Mouse (Mus musculus) heart, adult 11 months (tissue): ENCODE data around the gene Epb42.

Experiments used
- DNase-seq: peaks from one replicate; pipeline ENCODE4 v3.0.0; 2022

The Epb42 gene

DNA sequence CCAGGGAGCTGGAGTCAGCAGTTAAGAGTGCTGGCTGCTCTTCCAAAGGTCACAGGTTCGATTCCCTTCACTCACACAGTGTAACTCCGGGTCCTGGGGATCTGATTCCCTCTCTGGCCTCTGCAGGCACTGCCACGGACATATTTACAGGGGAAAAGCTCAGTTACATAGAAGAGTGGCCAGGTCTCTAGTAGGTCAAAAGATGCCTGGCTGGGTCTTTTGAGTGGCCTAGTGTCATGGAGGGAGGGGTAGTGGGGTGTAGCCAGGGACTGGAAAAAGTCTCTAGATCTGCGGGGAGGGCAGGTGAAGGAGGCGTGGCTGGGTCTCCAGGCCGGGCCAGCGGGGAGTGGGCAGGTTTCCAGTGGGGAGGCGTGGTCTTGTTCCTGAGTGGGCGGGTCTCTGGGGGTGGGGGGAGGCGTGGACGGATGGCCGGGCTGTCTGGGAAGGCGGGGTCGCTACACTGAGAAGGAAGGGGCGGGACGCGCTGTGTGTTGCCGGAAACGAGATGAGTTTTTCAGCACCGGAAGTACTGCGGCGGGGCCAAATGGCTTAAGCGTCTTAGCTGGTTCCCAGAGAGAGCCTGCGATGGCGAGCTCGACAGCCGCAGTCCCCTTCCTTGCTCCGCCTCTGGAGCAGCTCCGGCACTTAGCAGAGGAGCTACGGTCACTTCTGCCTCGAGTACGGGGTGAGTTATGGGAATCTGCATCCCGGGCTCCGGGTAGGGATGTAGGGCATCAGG is 28.8 kb downstream of the Epb42 start, which contains the start of gene Ccndbp1:
TSS of gene Ccndbp1 (plus strand) at position 479 of the 739 bp plus-strand sequence.
- DNase-seq = peak; percentile 99

DNA sequence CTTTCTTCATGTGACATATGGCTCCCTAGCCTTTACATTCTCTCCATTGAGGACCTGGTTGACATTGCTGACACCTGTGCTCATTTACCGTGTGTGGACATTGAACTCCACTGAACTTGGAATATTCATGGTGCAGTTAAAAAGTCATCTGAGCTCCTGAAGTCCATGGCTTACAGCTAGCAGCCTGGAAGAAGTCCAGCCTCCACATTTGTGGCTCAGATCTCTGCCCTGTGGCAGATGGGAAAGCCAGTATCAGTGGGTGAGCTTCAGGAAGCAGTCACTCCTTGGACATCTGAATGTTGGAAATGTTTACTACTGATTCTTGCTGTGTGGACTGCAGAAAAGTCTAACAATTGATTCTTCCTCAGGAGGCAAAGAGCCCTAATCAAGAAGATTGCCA is 29.9 kb downstream of the Epb42 start:
- peak; percentile 78 for DNase-seq

DNA sequence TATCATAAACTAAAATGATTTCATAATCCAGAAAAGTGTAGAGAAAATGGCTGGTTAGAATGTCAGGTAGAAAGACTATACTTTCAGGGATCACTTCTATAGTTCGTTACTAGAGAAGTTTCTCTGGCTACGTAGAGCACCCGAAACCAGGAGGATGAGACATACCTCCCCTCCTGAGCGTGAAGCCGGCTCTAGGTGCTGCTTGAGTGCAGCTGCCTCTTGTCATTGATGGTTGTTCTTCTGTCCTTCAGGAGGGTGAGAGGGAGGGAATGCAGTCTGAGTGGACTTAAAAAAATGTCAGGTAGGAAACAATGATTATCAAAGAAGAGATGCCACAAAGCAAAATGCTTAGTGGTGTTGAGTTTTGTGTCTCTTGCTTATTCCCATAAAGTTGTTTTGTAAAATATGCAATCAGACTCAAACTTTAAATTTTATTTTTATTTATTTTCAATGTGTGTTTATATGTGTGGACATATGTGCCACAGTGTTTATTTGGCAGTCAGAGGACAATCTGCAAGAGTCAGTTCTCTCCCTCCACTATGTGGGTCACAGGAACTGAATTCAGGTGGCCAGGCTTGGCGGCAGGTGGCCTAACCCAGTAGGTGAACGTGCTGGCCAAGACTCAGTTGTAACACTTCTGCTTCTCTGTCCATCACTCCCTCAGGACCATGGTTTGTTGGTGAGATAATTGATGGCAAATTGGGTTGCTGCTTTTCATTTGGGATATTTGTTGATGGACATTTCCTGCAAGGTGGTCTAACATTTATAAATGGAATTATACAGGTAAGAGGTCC is 32.7 kb downstream of the Epb42 start:
- peak; percentile 51 for DNase-seq

DNA sequence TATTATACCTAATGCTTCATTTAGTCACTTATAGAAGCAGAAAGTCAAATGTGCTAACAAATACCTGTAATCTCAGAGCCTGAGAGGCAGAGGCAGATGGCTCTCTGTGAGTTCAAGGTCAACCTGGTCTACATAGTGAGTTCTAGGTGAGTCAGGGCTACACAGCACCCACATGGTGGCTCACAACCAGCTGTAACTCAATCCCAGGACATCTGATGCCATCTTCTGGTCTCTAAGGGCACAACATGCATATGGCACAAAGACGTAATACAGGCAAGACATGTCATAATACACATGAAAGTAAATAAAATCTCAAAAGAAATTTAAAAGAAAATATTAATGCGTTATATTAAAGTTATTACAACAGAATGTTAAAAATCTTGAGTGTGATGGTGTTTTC is 33.3 kb downstream of the Epb42 start:
- peak; percentile 58 for DNase-seq

DNA sequence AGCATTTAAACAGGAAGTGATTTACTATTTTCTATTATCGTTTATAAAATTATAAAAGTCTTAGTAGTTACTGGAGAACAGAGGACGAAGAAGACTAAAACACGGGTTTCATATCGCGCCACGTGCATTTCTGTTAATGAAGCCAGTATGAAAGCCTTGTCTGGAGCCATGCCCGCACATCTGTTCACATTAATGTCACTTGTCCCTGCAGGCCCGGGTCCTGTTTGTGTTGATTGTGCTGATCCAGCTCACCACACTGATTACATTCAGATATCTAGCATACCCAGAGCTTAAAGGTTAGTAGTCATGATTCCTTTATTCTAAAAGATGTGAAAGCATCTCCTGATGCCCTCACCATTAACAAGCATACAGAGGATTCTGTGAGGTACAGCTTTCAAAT is 38.0 kb downstream of the Epb42 start:
- peak; percentile 70 for DNase-seq

DNA sequence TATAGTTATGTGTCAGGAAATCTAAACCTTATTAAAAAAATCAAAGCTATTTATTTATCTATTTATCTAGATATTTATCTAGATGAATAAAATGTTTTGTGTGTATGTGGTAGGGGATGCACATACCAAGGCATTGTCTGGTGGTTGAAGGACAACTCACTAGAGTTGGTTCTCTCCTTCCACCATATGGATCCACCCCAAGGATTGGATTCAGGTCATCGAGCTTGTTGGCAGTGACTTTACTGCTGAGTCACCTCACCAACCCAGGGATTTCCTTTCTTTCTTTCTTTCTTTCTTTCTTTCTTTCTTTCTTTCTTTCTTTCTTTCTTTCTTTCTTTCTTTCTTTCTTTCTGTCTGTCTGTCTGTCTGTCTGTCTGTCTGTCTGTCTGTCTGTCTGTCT is 40.3 kb downstream of the Epb42 start:
- peak; percentile 9 for DNase-seq

DNA sequence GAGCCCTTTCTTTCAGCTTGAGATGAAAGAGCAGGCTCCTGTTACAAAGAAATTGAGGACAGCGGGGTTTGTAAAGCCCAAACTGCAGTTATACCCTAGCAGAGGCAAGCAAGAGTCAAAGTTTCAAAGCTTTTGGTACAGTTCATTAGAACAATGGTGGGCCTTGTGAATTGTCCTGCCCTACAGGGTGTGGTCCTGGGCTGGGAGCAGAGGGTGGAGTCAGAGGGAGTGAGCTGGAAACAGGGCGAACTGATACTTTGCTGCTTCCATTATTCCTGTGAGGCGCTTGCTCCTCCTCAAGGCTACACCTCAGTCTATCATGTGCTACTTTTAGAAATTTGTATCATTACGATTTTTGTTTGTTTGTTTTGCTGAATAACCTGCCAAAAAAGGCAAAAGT is 45.7 kb downstream of the Epb42 start:
- DNase-seq = peak; percentile 53

DNA sequence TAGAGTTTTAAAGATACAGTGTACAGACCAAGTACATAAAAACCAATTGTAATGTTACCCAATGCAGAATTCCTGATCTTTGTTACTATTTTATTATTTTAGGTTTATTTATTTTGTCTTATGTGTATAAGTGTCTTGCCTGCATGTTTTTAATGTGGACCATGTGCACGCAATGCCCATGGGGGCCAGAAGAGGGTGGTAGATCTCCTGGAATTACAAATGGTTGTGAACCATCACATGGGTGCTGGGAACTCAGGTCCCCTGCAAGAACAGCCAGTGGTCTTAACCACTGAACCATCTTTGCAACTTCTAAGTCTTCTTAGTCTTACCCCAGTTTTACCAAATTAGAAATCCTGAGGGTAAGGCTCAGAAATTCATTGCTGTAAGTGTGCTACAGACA is 51.6 kb downstream of the Epb42 start:
- peak; percentile 36 for DNase-seq

DNA sequence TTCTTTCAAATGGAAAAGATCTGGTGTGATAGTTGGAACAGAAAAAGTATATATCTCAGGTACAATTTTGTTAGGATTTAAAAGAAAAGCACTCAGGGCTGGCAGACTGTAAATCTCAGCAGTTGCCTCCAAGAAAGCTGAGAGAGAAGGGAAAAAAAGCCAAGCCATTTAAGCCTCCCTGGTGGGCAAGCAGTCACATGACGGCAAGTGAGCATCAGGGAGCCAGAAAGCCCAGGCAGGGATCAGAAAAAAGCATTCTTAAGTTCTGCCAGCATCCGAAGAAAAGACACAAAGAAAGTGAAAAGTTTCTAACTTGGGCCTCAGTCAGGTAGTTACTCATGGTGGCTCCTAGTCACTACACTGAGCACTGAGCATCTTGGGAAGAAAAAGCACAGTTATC is 53.3 kb downstream of the Epb42 start:
- no peak for DNase-seq

DNA sequence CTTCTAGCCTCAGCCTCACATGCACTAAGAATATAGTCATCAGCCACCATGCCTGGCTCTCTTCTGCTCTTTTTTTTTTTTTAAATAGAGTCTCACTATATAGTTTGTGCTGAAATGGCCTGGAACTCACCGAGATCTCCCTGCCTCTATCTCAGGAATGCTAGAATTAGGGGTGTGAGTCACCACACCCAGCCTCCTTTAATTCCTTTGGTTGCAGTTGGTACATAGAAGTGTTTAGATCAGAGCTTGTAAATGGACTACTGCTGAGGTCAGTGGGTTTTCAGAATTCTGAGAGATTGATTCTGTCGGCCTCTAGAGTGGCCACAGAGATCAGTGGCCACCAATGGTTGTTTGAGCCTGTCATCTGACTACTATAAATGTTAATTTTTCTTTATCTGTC is 56.0 kb downstream of the Epb42 start:
- no peak for DNase-seq

DNA sequence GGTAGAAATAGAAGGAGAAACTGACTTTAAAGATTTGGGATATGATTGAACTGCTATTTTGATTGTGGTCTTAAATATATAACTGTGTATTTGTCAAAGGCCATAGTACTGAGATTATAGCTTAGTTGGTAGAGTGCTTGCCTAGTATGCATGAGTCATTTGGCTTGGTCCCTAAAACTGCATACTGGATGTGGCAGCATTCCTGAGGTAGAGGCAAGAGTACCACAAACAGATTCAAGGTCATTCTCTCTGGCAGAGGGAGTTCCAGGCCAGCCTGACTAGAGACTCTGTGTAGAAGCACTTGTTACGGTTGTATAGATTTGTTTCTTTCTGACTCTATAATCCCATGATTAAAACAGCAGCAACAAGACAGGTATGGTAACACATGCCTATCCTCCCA is 57.1 kb downstream of the Epb42 start:
- DNase-seq = peak; percentile 53

DNA sequence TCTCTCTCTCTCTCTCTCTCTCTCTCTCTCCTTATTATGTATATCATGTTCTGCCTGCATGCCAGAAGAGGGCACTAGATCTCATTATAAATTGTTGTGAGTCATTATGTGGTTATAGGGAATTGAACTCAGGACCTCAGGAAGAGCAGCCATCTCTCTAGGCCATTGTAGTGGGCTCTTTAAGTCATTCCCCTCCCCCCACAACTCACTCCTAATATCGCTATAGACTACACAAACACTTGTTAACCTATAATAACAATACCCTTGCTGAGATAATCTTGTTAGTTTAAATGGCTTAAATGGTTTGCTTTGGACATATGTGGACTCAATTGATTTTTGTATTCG is 58.2 kb downstream of the Epb42 start:
- peak; percentile 25 for DNase-seq

DNA sequence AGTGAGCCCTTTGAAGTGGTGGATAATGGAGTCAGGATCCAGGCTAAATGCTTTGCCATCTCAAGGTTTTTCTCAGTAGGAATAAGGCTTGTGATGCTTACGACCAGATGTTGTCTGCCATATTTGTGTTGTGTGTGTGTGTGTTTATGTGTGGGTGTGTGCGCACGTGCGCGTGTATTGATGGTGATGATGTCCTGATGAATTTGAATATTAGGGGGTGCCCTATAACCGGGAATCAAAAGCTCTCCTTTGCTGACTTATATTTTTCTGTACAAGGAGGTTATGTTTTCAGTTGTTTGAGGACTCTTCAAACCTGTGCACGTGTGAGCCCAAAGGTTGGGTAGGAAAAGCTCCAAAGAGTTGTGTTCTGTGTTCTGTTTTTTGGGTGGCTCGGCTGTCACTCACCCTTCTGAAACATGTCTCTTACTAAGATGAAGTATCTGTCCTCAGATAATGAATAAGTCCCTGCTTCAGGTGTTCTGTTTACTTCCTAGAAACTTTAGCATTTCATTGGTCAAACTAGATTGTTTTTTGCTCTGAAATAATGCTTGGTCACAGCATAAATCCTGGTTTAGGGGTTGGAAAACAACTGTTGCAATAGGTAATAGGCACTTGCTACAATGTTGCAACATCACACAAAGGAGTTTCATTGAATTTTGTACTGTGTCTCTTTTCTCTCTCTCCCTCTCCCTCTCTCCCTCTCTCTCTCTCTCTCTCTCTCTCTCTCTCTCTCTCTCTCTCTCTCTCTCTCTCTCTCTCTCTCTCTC is 58.8 kb downstream of the Epb42 start:
- no peak for DNase-seq

DNA sequence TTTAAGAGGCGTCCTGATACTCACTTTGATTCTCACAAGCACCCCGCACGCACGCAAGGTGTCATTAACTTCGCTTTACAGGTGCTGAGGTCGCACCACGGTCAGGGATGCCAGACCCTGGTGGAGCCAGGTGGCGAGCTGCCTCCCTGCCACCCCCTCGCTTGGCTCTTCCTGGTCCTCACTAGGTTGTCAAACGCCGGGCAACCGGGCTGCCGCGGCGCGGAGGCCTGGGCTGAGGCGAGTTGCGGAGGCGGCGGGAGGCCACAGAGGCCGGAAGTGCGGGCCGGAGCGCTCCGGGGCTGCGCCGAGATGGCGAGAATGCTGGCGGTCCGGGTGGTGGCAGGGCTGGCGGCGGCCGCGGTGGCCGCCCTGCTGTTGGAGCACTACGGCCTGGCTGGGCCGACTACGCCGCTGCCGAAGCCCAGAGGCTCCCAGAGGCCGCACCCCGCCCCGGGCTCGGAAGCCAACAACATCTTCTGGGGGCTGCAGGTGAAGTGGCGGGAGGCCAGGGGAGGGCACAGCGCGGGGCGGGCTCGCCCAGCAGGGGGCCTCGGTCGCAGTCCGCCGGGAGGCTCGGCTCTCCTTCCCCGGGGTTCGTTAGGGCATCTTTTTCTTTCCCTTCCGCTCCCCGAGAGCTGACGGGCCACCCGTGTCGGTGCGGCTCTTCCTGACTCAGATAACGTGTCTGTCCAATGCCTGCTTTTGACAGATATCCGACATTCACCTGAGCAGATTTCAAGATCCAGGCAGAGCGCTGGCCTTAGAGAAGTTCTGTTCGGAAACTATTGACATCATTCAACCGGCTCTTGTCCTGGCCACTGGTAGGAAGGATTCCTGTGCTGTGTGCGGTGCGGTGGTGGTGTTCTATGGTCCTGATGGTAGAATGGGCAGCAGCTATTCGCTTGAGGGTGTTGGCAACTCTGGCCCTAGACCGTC is 59.6 kb downstream of the Epb42 start, which contains the start of gene Tmem62:
TSS of gene Tmem62 (plus strand) at position 28 of the 936 bp plus-strand sequence.
- DNase-seq = peak; percentile 97

DNA sequence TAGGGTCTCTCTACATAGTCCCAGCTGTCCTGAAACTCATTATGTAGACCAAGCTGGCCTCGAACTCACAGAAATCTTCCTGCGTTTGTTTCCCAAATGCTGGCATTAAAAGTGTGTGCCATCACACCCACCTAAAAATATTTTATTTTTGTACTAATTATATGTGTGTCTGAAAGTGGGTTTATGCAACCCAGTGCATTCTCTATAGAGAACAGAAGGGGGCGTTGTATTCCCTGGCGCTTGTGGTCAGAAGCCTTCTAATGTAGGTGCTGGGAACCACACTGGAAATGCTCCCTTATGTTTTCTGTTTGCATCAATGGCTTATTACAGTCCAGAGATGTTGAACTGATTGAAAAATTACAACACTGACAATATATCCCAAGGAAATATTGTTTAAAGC is 60.6 kb downstream of the Epb42 start:
- DNase-seq = peak; percentile 72

DNA sequence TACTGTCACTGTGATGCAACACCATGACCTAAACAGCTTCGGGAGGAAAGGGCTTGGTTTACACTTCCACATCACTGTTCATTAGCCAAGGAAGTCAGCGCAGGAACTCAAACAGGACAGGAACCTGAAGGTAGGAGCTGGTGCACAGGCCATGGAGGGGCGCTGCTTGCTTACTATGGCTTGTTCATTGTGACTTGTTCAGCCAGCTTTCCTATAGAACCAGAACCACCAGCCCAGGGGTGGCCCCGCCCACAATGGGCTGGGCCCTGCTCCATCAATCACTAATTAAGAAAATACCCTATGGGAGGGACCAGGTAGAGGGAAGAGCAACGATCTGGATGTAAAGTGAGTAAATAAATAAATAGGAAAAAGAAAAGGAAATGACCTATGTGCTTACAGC is 63.9 kb downstream of the Epb42 start:
- peak; percentile 81 for DNase-seq

DNA sequence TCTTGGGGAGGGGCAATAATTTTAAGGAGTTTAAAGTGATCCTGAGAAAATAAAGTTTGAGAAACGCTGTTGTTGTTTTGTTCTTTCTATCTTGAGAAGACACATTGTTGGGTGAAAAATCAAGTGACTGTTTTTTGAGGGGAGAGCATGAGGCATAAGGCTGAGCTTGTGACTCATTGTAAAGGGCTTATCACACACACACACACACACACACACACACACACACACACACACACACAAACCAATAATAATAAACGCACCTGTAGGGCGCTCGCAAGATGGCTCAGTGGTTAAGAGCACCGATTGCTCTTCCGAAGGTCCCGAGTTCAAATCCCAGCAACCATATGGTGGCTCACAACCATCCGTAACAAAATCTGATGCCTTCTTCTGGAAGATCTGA is 64.6 kb downstream of the Epb42 start:
- DNase-seq = peak; percentile 37

DNA sequence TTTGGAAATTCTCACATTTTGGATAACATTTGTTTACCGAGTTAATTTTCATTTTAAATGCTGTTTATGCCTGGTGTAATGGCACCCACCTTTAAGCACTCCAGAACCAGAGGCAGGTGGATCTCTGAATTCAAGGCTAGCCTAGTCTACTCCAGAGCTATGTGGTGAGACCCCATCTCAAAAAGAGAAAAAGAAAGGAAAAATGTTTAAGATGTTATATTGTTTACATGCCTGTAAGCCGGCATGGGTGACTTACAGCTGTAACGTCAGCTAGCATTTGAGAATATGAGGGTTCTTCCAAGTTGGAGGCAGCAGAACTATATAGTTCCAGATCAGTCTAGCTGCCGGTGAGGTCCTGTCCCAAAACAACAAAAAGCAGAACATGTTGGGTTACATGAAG is 65.1 kb downstream of the Epb42 start:
- peak; percentile 62 for DNase-seq

DNA sequence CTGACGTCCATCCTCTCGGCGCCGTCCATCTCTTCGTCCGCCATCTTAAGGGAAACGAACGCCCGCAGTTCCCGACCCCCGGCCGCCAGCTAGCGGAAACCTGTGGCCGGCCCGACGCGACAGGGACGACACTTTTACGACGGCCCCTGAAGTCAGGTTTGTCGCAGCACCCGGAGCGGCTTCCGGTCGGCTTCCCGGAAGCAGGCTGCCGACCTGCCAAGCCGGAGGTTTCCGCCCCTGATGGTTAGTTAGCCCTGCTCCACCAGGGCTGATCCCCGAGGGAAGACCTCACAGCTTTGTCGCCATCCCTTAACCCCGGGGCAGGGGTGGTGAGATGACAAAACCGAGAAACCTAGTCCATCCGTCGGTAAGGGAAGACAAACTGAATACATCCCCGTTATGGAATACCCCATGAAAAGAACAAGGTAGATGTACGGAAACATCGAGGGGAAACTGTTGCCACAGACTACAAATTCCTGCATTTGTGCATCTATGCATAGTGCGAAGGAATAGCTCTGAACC is 66.3 kb downstream of the Epb42 start, which contains the start of gene Ubr1:
TSS of gene Ubr1 (minus strand) at position 157 of the 522 bp plus-strand sequence.
- DNase-seq = peak; percentile 99

DNA sequence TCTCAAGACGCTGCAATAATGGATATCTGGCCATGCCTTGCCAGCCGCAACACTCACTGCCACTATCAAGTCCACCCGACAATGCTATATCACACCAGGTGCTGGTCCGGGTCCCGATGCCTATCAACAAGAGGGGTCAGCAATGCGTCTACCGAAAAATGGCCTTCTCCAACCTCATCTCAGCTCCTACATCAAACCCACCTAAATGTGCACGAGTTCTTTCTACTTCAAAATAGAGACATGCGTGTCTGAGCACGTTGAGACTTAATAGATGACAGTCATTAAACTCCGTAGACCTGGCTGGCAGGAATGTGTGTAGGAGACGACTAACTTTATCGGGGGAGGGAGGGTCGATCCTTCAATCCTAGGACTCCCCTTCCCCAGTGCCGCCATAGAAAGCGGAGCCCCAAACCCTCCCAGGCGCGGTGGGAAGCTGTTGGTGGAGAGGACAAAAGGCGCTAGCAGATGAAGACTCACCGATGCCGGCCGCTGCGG is 66.8 kb downstream of the Epb42 start:
- peak; percentile 90 for DNase-seq
